Mouse (Mus musculus) neural tube, embryonic 13.5 days (tissue): ENCODE measurements at regions not wholly inside any gene's neighbourhood (a gene's known extent, or its start where the extent isn't known, plus 50 kb on each side); places are given as distances from the start of the nearest gene placed in this dataset.
A peak's percentile ranks its signal among the peaks of the same experiment; 100 is the strongest.
"Not testable (repeated sequence)": the region's sequence is repeated elsewhere in the genome, so short reads cannot be mapped to it uniquely, and the experiment has no call there.

Experiments used
- ATAC-seq: fragments of 200-750 bp; cut with Nextera tagmentation; 2 replicates; pipeline ENCODE4 v1.8.0; 2017; ENCODE audit warnings: low read depth, mild to moderate bottlenecking, moderate TSS enrichment, moderate library complexity
- H3K27ac ChIP-seq: fragments of 300-500 bp; sonication (generic); replicated peaks from 2 replicates; pipeline ENCODE4 v1.5.1; 2015; ENCODE audit warnings: moderate library complexity, mild to moderate bottlenecking, inconsistent platforms
- H3K27me3 ChIP-seq: fragments of 300-500 bp; sonication (generic); 2 replicates; pipeline ENCODE4 v1.6.1; 2015; ENCODE audit warnings: mild to moderate bottlenecking, inconsistent platforms
- H3K36me3 ChIP-seq: fragments of 300-500 bp; sonication (generic); 2 replicates; pipeline ENCODE4 v1.6.1; 2015; ENCODE audit warnings: mild to moderate bottlenecking, inconsistent platforms
- H3K4me1 ChIP-seq: fragments of 300-500 bp; sonication (generic); replicated peaks from 2 replicates; pipeline ENCODE4 v1.6.1; 2015; ENCODE audit warnings: inconsistent platforms
- H3K4me2 ChIP-seq: fragments of 300-500 bp; sonication (generic); 2 replicates; pipeline ENCODE4 v1.6.1; 2015; ENCODE audit warnings: inconsistent platforms, mild to moderate bottlenecking, moderate library complexity
- H3K4me3 ChIP-seq: fragments of 300-500 bp; sonication (generic); 2 replicates; pipeline ENCODE4 v1.5.1; 2015; ENCODE audit warnings: mild to moderate bottlenecking, inconsistent platforms
- H3K9ac ChIP-seq: fragments of 300-500 bp; sonication (generic); 2 replicates; pipeline ENCODE4 v1.6.1; 2015; ENCODE audit warnings: moderate library complexity, mild to moderate bottlenecking, inconsistent platforms
- H3K9me3 ChIP-seq: fragments of 300-500 bp; sonication (generic); 2 replicates; pipeline ENCODE4 v1.6.1; 2016; ENCODE audit warnings: inconsistent platforms
- WGBS: fragments of 180-500 bp; shearing (Covaris S2); methylation state at CpG from one replicate; pipeline ENCODE4 v1.1.7; 2015; 5-methylcytosine and 5-hydroxymethylcytosine counted together

DNA sequence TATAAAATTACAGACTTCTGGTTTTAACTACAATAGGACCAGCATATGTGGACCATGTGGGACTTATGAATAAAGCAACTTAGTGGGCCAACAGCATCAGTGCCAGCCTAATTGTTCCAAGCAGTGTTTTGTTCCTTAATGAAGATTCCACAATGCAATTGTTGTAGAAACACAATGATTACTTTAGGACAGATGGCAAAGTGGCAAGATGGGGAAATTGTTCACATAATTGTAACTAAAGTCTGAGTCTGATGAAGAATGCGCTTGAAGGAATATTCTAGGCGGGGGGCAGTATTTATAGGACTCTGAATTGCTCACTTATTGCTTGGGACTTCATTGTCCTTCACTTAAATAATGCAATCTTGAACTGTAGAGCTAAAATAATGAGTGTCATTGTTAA, 253.4 kb upstream of the Kcnj3 start:
- Histone ChIP-seq H3K4me1 (no peaks in the 10 kb centered on the region), H3K4me3 (no peak overlapping the region), H3K9ac (no peak overlapping the region), H3K36me3 (no peaks in the 10 kb centered on the region), H3K27me3 (no peaks in the 10 kb centered on the region), H3K9me3 (no peaks in the 10 kb centered on the region), H3K27ac (no peak overlapping the region), H3K4me2 (no peak overlapping the region)
- no peak for ATAC-seq
- 75% methylated on average over 2 of the region's 2 CpGs for WGBS

DNA sequence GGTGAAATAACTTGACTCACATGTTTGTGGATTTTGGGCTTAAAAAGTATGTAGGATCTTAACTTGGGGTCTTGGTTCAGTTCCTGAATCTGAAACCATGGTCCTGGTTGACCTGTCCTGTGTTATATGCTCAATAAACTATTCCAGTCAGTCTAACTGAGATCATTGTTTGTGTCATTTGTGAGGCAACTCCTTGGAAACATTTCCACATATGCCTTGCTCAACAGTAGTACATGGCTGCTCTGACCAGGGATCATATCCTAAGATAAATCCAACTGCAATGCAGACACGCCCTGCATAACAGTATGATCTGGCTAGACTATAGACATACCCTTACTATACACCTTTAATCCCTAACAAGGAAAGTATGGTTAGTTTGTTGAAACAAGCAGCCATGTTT, 228.9 kb upstream of the Kcnj3 start:
- Histone ChIP-seq H3K27me3 (no peaks in the 10 kb centered on the region), H3K9ac (no peak overlapping the region), H3K9me3 (no peaks in the 10 kb centered on the region), H3K4me2 (no peak overlapping the region), H3K36me3 (no peaks in the 10 kb centered on the region), H3K4me3 (no peak overlapping the region), H3K4me1 (no peaks in the 10 kb centered on the region), H3K27ac (no peak overlapping the region)
- no peak for ATAC-seq
- WGBS: 85% methylated on average over 1 of the region's 1 CpGs

DNA sequence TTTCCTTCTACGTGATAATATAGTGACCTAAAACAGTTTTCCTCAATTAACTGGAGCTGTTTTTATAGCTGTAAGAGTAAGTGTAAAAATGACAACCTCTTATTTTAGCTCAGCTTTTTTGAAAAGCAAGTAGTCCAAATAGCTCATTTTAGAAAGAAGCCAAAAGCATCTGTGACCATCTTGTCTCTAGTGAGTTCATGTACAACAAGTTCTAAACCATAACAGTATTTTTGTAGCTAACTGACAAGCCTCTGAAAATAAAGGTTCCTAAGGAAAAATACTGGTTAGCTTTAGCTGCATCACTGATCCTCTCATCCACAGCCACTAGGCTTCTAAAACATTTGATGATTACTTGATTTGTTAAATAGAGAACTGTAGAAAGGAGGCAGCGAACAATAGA, 227.2 kb upstream of the Kcnj3 start:
- Histone ChIP-seq H3K4me2 (no peak overlapping the region), H3K4me3 (no peak overlapping the region), H3K4me1 (no peaks in the 10 kb centered on the region), H3K27me3 (no peaks in the 10 kb centered on the region), H3K9me3 (no peaks in the 10 kb centered on the region), H3K9ac (no peak overlapping the region), H3K36me3 (no peaks in the 10 kb centered on the region), H3K27ac (no peak overlapping the region)
- no peak for ATAC-seq
- WGBS: 83% methylated on average over 2 of the region's 2 CpGs

DNA sequence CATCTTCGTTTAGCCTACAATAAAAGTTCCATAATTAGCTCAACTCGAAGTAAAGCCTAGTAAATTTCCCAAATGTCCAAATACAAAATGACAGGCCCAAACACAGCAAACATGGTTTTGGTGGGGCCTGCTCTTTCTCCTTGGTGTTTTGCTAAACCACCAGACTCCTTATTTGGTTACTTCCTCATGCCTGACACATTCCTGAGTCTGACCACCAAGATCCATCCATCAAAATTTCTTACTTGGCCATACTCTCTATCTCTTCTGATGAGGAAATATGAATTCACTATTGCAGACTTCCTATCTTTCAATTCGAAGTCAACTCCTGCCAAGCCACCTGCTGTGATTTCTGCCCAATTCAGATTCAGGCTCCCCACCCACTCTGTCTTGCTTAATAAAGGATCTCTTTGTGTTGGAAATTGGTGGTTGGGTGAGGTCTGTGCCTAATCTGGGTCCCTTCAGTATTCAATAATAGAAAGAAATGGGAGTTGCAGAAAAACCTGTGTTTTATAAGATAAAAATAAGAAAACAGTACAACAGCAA, 225.9 kb upstream of the Kcnj3 start:
- Histone ChIP-seq H3K9ac (no peak overlapping the region), H3K27ac (no peak overlapping the region), H3K4me3 (no peak overlapping the region), H3K4me1 (no peaks in the 10 kb centered on the region), H3K27me3 (no peaks in the 10 kb centered on the region), H3K4me2 (no peak overlapping the region), H3K36me3 (no peaks in the 10 kb centered on the region), H3K9me3 (no peaks in the 10 kb centered on the region)
- ATAC-seq: no peak
- 57% methylated on average over 3 of the region's 3 CpGs for WGBS

DNA sequence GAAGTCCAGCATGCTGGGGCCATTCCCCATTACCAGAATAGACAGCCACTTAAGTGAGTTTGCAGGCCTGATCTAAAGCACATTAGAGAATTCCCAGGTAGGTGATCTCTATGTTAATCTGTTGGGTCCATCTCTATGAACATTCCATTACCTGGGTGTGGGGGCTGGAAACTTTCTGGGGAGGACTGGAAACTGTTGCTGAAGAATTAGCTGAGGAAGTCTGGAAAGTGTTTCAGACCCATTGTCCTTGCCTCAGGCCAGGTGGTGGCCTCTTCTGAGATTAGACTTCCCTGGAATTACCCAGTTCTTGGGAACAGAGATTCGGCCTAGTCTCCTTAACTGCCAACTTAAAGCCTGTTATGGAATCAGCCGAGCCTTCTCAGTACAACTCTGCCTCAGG, 224.5 kb upstream of the Kcnj3 start:
- Histone ChIP-seq H3K27me3 (no peaks in the 10 kb centered on the region), H3K4me2 (no peak overlapping the region), H3K36me3 (no peaks in the 10 kb centered on the region), H3K9me3 (no peaks in the 10 kb centered on the region), H3K4me3 (no peak overlapping the region), H3K27ac (no peak overlapping the region), H3K4me1 (no peaks in the 10 kb centered on the region), H3K9ac (no peak overlapping the region)
- ATAC-seq: no peak
- WGBS: 90% methylated on average over 2 of the region's 2 CpGs

DNA sequence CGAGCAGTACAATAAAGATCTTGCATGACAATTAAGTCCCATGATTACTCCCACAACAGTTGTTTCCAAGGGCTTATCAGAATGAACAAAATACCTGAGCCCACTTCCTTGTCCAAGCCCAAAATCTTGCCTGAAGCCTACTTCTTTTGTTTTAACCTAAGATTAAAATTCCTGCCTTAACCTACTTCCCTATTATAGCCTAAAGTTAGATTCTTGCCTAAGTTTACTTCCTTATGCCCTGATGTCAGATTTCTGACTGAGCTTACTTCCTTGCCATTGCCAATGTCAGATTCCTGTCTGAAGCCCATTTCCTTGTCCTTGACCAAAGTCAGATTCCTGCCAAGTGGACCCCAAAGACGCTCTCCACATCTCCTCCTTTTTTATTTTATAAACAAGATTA, 213.7 kb upstream of the Kcnj3 start:
- Histone ChIP-seq H3K27me3 (no peaks in the 10 kb centered on the region), H3K36me3 (no peaks in the 10 kb centered on the region), H3K4me2 (no peak overlapping the region), H3K9ac (no peak overlapping the region), H3K4me3 (no peak overlapping the region), H3K4me1 (no peaks in the 10 kb centered on the region), H3K27ac (no peak overlapping the region), H3K9me3 (no peaks in the 10 kb centered on the region)
- 82% methylated on average over 2 of the region's 2 CpGs for WGBS
- no peak for ATAC-seq

DNA sequence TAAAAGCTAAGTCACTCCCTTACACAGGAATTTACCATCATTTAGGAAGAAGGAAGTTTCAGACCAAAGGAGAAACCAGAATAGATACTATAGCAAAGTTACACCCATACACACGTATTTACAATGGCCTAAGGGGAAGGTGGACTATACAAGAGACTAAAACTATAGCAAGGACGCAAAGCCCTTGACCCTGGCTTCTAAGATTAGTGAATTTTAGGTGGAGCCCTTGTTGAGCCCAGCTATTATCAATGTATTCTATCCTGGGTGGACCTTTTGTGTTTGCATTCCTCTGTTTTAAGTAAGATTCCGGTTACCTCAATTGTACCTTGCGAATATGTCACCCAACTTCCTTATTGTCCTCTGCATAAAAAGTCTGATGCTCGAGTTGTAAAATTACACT, 213.0 kb upstream of the Kcnj3 start:
- not testable (repeated sequence) for H3K36me3 ChIP-seq, H3K4me2 ChIP-seq, H3K9ac ChIP-seq, H3K9me3 ChIP-seq, H3K27me3 ChIP-seq, H3K27ac ChIP-seq, H3K4me1 ChIP-seq, ATAC-seq, H3K4me3 ChIP-seq
- WGBS: 91% methylated on average over 5 of the region's 5 CpGs

DNA sequence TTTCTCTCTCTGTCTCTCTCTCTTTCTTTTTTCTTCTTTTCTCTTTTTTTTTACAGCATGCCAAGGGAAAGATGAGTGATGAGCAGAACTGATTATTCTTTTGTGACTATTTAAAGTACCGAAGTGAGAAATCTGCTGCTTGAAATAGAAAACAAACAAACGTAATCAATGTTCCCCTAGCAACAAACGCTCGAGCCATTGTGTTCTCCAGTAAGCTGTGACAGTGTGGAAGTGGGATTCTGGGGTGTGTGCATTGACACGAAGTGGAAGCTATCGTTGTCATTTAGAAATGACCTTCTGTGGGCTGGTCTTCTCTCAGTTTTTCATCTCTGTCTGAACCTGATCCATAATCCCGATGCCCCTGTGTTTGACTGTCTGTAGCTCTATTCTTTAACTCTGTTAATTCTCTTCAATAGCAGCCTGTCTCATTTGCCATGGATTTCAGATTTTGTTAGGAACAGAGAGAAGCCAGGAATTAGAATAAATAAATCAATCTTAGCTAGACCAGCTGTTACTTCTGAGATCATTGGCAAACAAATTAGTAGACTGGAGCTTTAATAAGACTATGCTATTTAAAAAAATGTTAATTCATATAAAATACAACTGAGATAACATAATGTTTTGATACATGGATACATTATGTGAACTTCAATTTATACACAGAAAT, 207.5 kb upstream of the Kcnj3 start:
- Histone ChIP-seq H3K9me3 (no peaks in the 10 kb centered on the region), H3K9ac (no peak overlapping the region), H3K36me3 (no peaks in the 10 kb centered on the region), H3K4me1 (no peaks in the 10 kb centered on the region), H3K4me2 (no peak overlapping the region), H3K4me3 (no peak overlapping the region), H3K27me3 (no peaks in the 10 kb centered on the region), H3K27ac (no peak overlapping the region)
- ATAC-seq: no peak
- 71% methylated on average over 7 of the region's 7 CpGs for WGBS

DNA sequence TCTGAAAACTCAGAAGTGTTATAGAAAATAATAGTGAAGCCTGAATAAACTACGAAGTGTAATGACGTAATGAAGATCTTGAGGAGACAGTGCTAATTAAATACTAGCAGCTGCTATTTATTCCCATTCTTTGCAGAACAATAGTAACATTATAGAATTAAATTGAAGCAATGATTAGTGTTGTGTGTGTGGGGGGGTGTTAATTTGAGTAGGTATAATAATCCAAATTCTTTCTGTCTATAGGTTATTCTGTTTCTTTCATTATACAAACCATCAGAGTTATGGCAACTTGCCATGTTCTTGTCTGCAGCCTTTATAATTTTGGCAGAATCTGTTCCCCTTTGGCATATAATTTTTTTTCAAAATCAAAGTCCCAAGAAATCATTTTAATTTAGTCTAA, 203.9 kb upstream of the Kcnj3 start:
- Histone ChIP-seq H3K4me3 (no peak overlapping the region), H3K4me2 (no peak overlapping the region), H3K9ac (no peak overlapping the region), H3K27ac (no peak overlapping the region), H3K9me3 (no peaks in the 10 kb centered on the region), H3K27me3 (no peaks in the 10 kb centered on the region), H3K36me3 (no peaks in the 10 kb centered on the region), H3K4me1 (no peaks in the 10 kb centered on the region)
- no peak for ATAC-seq
- WGBS: 82% methylated on average over 2 of the region's 2 CpGs

DNA sequence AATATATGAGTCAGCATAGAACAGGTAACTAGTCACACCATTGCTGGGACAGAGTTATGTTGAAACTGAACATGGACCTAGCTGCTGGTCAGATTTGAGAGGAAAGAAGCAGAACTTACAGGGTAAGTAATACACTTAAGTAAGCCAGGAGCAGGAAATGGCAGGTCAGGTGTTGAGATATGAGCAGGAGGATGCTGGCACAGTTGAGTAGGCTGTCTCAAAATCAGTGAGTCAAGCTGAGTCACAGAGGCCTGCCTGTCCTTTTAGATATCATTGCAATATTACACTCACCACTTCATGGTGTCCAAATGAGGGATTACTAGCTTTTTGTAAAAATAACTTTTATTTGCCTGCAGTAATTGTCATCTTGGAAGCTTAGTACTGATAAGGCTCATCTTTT, 182.6 kb upstream of the Kcnj3 start:
- H3K4me3 ChIP-seq: no peak overlapping the region
- H3K27ac ChIP-seq: no peak overlapping the region
- no peaks in the 10 kb centered on the region for H3K36me3 ChIP-seq
- H3K9ac ChIP-seq: no peak overlapping the region
- no peaks in the 10 kb centered on the region for H3K9me3 ChIP-seq
- no peak for ATAC-seq
- H3K4me1 ChIP-seq: no peaks in the 10 kb centered on the region
- H3K4me2 ChIP-seq: no peak overlapping the region
- no peaks in the 10 kb centered on the region for H3K27me3 ChIP-seq

DNA sequence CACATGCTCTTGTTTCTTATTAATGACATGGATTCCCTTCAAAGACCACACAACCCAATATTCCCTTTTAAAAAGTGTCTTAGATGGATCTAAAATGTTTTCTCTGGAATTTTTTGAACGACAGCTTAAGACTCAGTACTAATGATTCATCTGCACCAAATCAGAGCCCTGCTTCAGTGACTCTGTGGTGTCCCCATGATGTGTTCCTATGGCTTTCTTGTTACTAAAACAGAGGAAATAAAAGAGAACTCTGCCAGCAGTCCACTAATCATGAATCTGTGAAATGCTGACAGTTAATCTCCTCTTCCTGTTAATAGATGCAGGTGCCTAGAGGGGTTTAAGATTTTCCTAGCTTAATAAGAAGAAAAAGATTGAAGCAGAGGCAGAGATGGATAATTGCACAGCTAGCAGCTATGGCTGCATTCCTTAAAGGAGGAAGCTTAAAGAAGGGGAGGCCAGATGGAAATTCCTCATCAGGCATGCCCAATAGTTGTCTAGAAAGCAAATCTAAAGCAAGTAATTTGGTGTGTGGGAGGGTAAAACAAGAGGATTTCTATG, 173.0 kb upstream of the Kcnj3 start:
- Histone ChIP-seq H3K27ac (peak overlapping the region; percentile 7; the same call in 1 of the 2 replicates), H3K9ac (no peak overlapping the region), H3K4me1 (peaks cover 10% of the 10 kb centered on the region), H3K27me3 (no peaks in the 10 kb centered on the region), H3K9me3 (no peaks in the 10 kb centered on the region), H3K36me3 (no peaks in the 10 kb centered on the region), H3K4me3 (no peak overlapping the region), H3K4me2 (no peak overlapping the region)
- ATAC-seq: no peak
- WGBS: 64% methylated on average over 1 of the region's 1 CpGs

DNA sequence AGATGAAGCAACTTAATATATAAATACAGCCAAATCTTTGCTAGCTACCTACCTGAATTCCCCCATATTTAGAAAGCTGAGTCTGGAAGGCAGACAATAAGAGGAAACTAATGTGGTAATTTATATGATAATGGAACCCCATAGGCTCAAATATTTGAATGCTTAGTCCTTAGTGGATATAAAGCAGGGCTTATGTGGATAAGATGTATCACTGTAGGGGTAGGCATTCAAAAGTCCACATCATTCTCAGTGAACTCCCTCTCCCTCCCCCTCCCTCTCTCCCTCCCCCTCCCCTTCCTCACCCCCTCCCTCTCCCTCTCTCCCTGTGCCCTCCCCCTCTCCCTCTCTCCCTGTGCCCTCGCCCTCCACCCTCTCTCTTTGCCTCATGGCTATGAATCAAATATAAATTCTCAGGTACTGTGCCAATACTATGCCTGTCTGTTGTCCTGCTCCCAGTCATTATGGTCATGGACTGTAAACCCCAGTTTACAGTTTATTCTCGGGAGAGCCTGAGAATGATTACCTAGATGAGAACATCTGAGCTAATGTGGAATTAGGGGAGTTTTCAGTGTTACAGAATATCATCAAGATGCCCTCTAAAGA, 171.8 kb upstream of the Kcnj3 start:
- ATAC-seq: peak; percentile 83
- Histone ChIP-seq H3K9me3 (no peaks in the 10 kb centered on the region), H3K27me3 (no peaks in the 10 kb centered on the region), H3K4me2 (no peak overlapping the region), H3K27ac (no peak overlapping the region), H3K4me3 (no peak overlapping the region), H3K36me3 (no peaks in the 10 kb centered on the region), H3K4me1 (peaks cover 10% of the 10 kb centered on the region), H3K9ac (no peak overlapping the region)
- WGBS: 28% methylated on average over 1 of the region's 2 CpGs

DNA sequence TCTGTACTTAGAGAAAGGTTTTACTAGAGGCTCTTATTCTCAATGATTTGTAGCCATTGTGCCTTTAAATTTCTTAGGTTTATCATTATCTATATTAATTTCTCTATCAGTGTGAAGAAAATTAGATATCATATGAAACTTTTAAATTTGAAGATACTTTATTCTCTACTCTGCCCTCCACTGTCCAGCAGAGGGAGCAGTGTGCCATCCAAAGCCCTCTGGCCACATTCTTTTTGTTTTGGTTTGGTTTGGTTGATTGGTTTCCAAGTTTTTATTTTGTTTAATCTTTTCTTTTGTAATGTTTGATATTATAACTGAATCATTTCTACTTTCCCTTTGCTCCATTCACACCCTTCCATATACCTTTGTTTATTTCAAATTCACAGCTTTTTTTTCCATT, 129.4 kb upstream of the Kcnj3 start:
- no peaks in the 10 kb centered on the region for H3K9me3 ChIP-seq
- H3K36me3 ChIP-seq: no peaks in the 10 kb centered on the region
- H3K4me2 ChIP-seq: no peak overlapping the region
- no peaks in the 10 kb centered on the region for H3K4me1 ChIP-seq
- no peak overlapping the region for H3K4me3 ChIP-seq
- H3K27ac ChIP-seq: no peak overlapping the region
- H3K27me3 ChIP-seq: no peaks in the 10 kb centered on the region
- ATAC-seq: no peak
- H3K9ac ChIP-seq: no peak overlapping the region
